Mouse (Mus musculus): ENCODE data around the gene Cntnap3.

- TF ChIP-seq CTCF (IDR thresholded peaks at IDR 0.05; ENCODE audit: borderline replicate concordance, insufficient read depth, low read depth, low read length) (no peak), POLR2A (IDR thresholded peaks at IDR 0.05; ENCODE audit: borderline replicate concordance, insufficient read depth, low read length) (no peak)
Measured at GRCm38 (mm10) chr13:64745383-64745782, 158.4 kb downstream of the Cntnap3 start.

All from cerebellum, adult 2 months (tissue).